Mouse (Mus musculus): ENCODE measurements at regions not wholly inside any gene's neighbourhood (a gene's known extent, or its start where the extent isn't known, plus 50 kb on each side); places are given as distances from the start of the nearest gene placed in this dataset.
"Not testable (repeated sequence)": the region's sequence is repeated elsewhere in the genome, so short reads cannot be mapped to it uniquely, and the experiment has no call there.

DNA sequence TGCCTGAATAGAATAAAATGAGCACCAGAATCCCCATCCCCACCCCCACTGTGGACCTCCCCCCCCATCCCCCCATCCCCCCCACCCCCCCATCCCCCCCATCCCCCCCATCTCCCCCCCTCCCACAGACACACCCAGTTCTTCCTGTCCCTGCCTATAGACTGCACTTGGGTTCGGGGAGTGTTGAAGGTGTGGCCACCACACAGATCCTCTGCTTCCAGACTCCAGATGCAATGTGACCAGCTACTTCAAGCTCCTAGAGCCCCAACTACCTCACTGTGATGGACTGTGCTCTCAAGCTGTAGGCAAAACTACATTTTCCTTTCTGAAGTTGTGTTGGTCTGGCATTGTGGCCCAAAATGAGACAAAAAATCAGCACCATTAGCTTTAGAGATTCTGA is 138.3 kb upstream of the Rybp start:
- no peak for DNase-seq (ENCODE audit: low spot score in 2 of 2)

DNA sequence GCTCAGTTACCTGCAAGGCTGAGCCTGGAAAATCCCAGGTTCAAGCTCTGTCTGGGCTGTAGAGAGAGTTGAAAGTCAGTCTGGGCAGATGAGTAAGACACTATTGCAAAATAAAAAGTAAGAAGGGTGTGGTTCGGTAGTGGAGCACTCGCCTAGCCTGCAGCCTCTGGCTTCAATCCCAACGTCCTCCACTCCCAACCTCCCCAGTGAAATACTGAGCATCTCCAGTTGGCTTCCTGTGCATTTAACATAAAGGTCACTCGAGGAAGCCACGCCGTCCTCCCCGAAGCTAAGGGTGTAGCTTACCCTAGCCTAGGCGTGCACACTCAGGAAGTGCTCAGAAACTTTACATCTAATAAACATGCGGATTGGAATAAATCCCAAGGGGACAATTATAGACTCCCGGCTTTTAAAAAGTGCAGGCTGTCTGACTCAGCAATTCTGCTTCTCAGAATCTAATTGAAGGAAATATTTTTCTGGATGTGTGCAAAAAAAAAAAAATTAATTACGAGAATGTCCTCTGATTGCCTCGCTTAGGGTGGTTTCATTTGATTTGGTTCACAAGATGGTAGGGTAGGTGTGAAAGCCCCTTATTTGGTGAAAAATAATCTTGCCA is 137.6 kb upstream of the Rybp start:
- DNase-seq (ENCODE audit: low spot score in 2 of 2), result no peak

DNA sequence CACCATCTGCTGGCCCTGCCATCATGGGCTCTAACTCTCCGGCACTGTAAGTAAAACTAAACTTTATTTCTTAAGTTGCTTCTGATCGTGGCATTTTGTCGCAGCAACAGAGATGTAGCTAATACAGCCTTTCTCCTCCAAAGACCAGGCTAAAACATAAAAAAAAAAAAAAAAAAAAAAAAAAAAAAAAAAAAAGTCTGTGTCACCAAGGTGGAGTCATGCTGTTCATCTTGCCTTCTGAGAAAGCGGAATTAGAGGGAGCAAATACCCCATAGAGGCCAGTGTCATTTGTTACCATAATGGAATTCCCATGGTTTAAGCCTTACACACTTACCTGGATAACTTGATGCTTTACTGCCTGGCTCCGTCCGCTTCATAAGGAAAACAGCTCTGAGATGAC is 136.9 kb upstream of the Rybp start:
- DNase-seq (ENCODE audit: low spot score in 2 of 2), result no peak

DNA sequence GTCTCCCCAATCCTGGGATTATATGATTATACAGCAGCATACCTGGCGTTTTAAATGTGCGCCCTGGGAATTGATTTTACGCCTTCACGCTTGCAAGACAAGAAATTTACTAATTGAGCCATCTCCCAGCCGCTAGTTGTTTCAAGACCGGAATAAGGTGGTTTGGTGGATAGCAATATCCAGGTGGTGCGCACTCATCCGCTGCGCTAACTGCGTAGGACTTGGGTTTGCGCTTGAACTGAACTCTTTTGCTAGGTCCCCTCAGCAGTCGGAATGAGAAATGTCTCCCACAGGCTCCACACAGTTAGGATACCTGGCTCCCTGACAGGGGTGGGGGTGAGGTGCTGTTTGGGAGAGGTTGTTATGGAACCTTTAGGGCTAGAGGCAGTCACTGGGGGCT is 136.4 kb upstream of the Rybp start:
- no peak for DNase-seq (ENCODE audit: low spot score in 2 of 2)

DNA sequence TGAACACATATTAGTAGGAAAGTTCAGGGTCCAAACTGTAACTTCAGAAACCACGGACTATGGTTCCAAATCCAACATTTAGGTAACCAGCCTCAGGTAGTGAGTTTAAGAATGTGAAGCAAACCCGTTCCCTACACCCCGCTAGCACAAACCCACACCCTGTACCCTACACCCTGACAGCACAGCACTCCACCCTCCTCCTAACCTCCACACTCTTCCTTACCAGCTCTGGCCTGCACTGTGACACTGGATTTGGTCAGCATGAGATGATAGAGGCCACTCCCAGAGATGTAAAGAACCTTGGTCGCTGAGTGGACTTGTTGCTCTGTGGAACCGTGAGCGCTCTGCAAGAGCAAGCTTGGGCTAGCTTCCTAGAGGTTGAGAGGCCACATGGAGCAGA is 135.3 kb upstream of the Rybp start:
- DNase-seq (ENCODE audit: low spot score in 2 of 2), result no peak

DNA sequence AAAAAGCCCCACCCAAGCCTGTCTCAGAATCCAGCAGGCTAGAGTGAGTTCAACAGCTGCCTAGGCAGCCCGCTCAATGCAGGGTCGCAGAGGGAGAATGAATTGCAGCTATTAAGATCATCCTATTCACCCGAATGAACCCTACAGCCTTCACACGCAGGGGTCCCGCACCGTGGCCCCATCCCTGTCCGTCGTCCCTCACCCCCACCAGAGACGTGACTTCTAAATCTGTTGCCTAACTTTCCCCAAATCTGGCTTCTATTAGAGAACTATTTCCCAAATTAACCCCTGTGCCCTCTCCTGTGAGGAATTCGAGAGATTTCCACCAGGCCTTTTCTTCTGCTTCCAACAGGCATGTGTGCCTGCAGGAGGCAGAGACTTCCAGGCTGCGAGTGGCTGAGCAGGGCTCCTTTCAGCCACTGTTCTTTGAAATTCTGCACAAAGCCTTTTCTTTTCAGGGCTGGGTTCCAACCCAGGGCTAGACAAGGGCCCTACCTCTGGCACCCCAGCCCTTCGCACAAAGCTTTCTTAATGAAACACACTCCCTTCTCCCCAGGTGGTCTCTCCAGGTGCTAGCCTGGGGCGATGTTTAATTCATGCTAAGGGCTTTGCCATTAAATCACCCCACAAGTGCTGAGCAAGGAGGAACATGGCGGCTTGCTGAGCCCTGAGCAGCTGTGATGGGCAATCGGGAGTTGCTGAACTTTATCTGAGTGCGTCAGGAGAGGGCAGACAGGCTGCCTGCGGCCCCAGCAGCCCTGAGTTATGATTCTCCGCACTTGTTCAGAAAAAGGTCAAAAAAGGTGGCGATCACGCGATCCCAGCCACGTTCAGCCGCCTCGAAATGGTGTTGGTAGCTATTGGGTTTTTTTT is 134.7 kb upstream of the Rybp start:
- no peak for DNase-seq (ENCODE audit: low spot score in 2 of 2)

DNA sequence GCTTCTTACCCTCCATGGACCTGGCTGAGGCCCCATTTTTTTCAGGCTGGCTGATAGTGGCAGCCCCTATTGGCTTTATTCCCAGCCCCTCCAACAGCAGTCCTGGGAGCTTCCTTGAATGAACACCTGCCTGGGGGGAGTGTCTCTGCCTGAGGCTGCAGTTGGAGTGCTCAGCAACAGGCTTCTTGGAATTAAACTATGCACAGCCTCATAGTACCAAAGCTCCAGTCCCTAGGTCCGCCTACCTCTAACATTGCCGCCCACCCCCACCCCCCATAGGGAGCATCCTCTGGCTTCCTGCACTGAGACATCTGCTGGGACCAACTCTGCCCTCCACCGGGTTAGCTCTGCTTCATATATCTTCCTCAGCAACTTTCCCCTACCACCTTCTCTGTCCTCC is 133.3 kb upstream of the Rybp start:
- DNase-seq (ENCODE audit: low spot score in 2 of 2), result no peak

DNA sequence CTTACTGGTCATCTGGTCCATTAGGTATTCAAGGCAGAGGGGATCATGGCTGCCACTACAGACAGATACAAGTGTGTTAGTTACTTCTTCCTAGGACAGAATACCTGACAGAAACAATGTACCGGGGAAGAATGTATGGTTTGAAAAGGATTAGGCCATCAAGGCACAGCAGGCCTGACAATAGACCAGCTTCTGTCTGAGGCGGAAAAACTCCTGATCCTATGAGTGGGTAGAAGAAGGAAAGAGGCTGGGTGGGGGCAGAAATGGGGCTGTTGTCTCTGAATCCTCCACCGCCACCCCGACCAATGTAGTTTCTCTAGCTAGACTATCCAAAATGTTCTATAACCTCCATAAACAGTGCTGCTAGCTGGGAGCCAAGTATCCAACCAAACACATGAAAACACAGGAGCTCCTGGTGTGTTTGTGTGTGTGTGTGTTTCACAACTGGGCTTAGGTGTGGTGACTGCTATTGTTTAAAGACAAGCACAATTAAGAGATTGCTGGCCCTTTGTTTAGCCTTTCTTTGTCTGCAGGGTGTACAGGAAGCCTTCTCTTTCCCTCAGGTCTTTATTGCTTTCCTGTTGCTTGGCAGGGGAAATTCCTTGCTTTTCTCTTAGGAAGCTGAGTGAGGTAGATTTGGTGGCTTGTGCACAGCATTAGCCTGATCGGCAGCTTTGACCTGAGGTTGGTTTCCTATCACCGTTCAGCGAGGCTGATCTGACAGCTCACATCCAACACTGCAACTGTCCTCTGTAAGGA is 132.7 kb upstream of the Rybp start:
- DNase-seq (ENCODE audit: low spot score in 2 of 2), result no peak

DNA sequence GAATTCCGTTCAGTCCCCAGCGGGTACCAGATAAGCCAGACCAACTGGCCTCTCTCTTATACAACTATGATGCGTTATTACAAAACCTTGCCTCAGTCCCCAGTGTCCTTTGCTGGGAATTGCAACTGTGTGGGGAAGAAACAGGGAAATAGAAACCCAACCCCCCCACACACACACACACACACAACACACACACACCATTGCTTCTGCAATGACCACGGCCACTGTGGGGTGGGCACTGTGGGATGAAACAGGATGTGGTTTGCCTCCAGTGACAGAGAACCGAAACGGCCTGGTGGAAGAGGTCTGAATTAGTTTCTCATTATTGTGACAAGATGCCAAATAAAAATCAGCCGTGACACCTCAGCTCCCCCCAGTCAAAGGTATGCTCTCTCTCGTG is 128.8 kb upstream of the Rybp start:
- no peak for DNase-seq (ENCODE audit: low spot score in 2 of 2)

DNA sequence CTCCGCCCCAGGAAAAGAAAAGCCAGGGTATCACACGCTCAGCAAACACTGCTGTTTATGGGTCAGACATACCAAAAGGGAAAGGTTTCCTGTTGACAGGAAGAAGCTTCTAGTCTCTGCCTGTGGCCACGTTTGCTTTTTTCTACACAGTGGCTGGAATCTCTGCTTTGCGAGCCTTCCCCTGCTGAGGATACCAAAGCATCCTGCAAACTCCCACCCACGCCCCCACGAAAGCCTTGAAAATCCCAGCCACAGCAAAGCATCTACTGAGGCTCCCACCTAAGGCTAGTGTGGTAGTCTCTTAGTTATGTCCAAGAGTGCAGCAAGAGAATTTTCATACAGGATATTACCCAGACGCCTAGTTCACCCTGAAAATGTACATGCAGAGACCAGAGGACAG is 128.2 kb upstream of the Rybp start:
- DNase-seq (ENCODE audit: low spot score in 2 of 2), result no peak

DNA sequence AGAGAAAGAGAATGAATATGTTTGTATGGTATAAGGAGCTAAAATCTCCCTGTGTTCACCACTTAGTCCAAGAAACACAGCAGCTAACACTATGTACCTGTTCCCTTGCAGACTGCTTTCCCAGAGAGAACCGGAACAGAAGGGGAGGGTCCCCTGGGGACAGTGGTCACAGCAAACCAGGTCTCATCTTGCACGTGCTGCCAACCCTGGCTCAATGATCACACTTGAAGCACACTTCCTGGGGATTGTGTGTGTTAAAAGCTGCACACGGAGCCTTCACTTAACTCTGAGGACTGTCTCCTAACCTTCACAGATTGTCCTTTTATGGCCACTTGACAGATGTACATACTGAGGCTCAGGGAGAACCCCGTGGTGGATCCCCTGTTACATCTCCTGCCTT is 127.6 kb upstream of the Rybp start:
- no peak for DNase-seq (ENCODE audit: low spot score in 2 of 2)

DNA sequence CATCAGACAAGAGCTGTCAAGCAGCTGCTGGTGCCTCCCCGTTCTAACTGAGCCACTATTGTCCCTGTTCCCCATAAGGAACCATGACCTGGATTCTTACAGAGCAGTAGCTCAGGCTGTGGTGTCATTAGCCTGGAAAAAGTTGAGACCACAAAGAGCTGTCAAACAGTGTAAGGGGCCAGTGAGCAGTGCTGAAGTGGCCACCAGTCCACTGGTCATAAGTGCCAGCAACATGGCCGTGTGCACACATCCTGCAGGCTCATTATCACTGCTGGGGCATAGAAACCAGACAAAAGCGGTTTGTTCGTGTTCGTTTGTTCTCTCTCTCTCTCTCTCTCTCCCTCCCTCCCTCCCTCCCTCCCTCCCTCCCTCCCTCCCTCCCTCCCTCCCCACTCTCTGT is 125.2 kb upstream of the Rybp start:
- no peak for DNase-seq (ENCODE audit: low spot score in 2 of 2)

DNA sequence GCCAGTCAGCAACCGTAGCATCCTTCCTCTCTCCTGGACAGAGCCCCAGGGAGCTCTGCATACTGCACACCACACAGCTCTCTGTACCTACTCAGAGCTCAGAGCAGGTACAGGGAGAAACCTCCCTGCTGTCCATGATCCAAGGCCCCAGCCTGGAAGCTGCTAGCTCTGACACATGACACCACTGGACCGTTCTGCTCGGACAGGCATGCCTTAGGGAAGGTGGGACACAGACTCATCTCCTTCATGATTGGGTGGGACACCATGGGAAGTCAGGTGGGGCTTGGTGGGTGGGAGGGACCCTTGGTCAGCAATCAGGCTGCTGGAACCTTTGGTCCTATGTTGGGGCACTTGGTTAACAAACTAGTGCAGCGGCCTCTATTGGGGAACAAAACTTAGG is 124.7 kb upstream of the Rybp start:
- DNase-seq (ENCODE audit: low spot score in 2 of 2), result no peak

DNA sequence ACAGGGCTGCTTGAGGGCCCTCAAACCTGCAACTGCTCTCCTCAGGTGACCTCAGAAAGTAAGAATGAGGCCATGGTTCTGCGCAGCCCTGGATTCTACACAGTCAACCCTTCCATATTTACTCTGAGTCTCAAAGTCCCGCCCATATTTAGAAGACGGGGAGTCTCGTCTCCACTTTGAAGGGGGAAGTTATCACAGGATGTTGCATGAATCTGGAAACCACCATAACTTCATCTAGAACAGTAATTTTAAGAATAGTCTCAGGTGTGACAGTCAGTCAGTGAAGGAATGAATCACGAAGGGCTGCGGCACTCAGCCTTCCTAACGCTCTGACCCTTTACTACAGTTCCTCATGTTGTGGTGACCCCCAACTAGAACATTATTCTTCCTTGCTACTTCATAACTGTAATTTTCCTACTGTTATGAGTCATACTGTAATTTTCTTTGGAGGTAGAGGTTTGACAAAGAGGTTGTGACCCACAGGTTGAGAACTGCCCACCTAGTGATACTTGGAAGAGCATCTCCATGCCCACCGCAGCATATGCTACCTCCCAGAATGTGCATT is 122.9 kb upstream of the Rybp start:
- no peak for DNase-seq (ENCODE audit: low spot score in 2 of 2)

DNA sequence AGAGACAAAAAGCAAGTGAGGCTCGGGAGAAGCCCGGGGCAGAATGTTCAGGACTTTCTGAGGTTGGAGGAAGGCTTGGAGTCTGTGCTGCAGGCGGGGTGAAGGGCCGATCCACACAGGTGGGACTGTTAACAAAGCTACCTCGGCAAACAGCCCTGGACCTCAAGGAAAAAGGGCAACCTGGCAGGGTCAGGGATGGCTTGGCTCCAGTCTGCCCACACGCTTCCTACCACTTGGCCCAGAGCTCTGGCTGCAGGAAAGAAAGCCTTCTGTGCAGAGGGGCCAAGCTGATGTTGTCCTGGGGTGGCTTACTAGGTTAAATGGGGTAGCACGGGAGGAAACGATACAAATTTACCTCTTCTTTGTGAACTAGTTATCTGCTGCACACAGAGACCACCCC is 121.5 kb upstream of the Rybp start:
- no peak for DNase-seq (ENCODE audit: low spot score in 2 of 2)

DNA sequence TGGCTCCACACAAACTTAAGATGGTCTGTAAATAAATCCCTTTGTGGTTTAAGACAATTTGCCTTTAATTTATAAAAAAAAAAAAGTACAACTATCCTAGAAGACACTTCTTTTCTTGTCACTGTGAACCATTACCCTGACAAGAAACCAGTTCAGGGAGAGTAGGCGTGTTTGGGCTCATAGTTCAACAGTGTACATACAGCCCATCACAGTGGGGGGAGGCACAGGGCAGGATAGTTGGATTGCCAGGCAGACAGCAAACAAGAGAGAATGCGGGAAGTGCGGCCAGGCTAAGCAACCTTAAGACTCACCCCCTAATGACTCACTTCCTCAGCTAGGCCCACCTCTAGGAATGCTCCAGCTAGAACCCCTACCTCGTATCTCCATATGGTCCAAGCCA is 119.2 kb upstream of the Rybp start:
- DNase-seq (ENCODE audit: low spot score in 2 of 2), result no peak

DNA sequence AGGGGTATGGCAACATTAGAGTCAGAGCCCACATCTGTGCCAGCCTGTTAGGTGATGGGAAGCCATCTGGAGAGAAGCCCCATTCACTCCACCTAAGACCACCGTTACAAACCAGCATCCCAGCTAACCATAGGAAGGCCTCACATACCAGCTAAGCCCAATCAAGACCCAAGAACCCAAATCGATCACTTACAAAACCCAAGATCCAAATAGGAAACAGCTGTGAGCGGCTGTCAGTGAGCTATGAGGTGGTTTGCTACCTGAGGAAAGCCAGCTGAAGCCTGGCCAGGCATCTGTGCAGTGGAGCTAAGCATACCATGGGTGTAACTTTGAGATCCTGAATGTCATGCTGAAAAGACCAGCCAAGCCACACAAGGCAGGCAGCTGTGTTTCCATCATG is 116.9 kb upstream of the Rybp start:
- DNase-seq (ENCODE audit: low spot score in 2 of 2), result no peak

DNA sequence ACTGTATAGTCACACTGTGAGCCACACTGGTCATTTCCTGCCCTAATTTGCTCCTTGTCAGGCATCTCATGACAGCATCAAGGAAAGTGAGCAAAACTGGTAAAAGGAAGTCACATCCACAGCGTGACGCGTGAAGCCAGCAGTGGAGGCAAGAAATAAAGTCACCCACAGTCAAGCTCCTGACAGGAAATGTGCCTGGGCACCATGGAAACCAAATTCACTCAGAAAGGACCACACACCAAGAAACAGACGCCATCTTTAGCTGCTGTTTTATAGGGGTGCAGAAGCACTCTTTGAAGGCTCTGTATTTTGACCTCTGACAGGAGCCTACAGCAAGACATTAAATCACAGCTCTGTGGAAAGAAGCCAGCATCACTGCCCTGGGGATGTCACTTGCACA is 115.4 kb upstream of the Rybp start:
- DNase-seq (ENCODE audit: low spot score in 2 of 2), result no peak

DNA sequence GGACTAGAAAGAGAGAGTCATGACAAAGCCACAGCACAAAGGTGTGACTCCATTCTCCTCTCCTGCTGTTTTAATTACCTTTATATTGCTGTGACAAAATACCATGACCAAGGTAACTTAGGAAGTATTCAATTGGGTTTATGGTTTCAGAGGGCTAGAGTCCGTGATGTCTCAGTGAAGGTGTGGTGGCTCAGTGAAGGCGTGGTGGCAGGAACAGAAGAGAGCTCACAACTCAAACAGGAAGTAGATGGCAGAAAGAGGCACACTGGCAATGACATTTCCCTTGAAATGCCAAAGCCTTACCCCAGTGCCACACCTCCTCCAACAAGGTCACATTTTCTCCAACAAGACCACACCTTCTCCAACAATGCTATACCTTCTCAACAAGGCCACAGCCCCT is 114.4 kb upstream of the Rybp start:
- DNase-seq (ENCODE audit: low spot score in 2 of 2), result no peak

DNA sequence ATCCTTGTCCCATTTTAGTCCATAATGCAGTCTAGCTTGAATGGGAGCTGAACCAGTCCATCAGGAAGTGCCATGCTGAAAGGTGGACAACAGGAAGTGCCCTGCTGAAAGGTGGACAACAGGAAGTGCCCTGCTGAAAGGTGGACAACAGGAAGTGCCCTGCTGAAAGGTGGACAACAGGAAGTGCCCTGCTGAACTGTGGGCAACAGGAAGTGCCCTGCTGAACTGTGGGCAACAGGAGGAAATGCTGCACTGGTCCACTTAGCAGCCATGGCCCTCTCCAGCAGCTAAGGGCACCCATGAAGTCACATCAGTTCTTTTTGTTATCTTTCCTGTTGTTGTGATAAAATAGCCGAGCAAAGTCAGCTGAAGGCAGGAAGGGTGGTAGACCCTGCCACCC is 112.1 kb upstream of the Rybp start:
- not testable (repeated sequence) for DNase-seq (ENCODE audit: low spot score in 2 of 2)

DNA sequence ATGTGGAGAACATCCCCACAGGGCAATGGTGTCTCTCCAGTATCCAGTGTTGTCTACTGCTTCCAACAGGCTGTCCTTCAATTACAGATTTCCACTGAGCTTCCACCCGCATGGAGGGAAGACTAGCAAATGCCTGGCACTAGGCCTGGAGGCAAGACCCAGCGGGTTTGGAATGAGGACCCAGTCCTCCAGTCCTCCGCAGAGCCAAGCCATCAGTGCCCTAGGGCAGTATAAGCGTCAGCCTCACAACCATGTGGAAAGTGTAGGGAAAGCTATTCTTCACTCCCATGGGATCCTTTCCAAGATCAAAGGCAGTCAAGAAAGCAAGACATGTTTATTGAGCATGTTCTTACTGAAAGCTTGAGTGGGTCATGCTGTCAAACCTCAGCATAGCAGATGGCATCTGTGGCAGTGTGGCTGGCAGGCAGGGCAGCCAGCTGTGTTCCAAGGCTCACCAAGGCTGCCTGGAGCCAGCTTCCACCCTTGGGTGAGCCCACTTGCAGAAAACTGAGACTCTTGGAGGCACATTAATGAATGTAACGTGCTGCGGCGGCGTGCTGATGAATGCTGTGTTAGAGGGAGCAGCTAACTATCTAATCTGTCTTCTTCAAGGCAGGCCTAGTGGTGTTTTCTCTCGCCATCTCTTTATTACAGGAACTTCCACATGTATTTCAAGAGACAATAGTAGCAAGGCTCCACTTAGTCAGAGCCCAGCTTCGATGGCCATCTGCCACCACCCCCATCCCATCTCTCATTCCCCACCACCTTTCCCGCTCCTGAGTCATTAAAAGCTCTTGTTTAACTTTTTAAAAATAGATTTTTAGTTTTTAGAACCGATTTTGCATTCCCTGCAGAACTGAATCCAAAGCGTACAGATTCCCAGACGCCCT is 109.3 kb upstream of the Rybp start:
- no peak for DNase-seq (ENCODE audit: low spot score in 2 of 2)
